Mouse (Mus musculus): Measurements from ENCODE around the gene Dhx33. TPM values are rescaled to one million over a fixed set of nuclear protein-coding genes. Genes with fewer than 3 reads are reported as not detected.

Dhx33 gene
- 10 to 100 TPM; 27.8 to 31.7 TPM for total RNA-seq (2021)
- long read RNA-seq, experiment 1, full-length matches to known transcripts = 11 of 19 reads
- long read RNA-seq, experiment 1, partial matches to known transcripts = 1 of 19 reads
- long read RNA-seq, experiment 1, other reads (novel, unspliced or antisense) = 7 of 19 reads
- long read RNA-seq, experiment 2, full-length matches to known transcripts = 10 of 29 reads
- long read RNA-seq, experiment 2, partial matches to known transcripts = 6 of 29 reads
- long read RNA-seq, experiment 2, other reads (novel, unspliced or antisense) = 13 of 29 reads

GRCm38 (mm10) chr11:71004316-71004773 lies at the start of gene Dhx33:
Gene Dhx33 (minus strand): TSS chr11:71004437.
- peak; percentile 91 for DNase-seq (ENCODE audit: low spot score in 2 of 2)

GRCm38 (mm10) chr11:71052554-71052953 lies 48.3 kb upstream of the Dhx33 start:
- DNase-seq (ENCODE audit: low spot score in 2 of 2) = no peak

GRCm38 (mm10) chr11:71039526-71040298 lies 35.5 kb upstream of the Dhx33 start:
- no peak for DNase-seq (ENCODE audit: low spot score in 2 of 2)

- no peak for DNase-seq (ENCODE audit: low spot score in 2 of 2)
These were observed 29.0 kb upstream of the Dhx33 start, which contains the start of gene 6330403K07Rik for GRCm38 (mm10) chr11:71033163-71033761. Gene 6330403K07Rik (minus strand): TSS chr11:71033513.

GRCm38 (mm10) chr11:71032491-71033162 lies 28.4 kb upstream of the Dhx33 start:
- DNase-seq (ENCODE audit: low spot score in 2 of 2) = no peak

GRCm38 (mm10) chr11:71032070-71032469 lies 27.8 kb upstream of the Dhx33 start:
- DNase-seq (ENCODE audit: low spot score in 2 of 2) = no peak

GRCm38 (mm10) chr11:71029403-71030118 lies 25.3 kb upstream of the Dhx33 start:
- DNase-seq (ENCODE audit: low spot score in 2 of 2) = no peak

- DNase-seq (ENCODE audit: low spot score in 2 of 2) = no peak
These were observed 24.0 kb upstream of the Dhx33 start for GRCm38 (mm10) chr11:71028280-71028679.

- DNase-seq (ENCODE audit: low spot score in 2 of 2) = peak; percentile 90 to 92
These were observed 15.2 kb upstream of the Dhx33 start, which contains the start of the genes Mis12 and Derl2 for GRCm38 (mm10) chr11:71019201-71020068. Gene Mis12 (plus strand): TSS chr11:71019611. Gene Derl2 (minus strand): TSS chr11:71019841.

- DNase-seq (ENCODE audit: low spot score in 2 of 2) = no peak
These were observed 14.4 kb upstream of the Dhx33 start for GRCm38 (mm10) chr11:71018416-71019200.

- DNase-seq (ENCODE audit: low spot score in 2 of 2) = no peak
These were observed 12.8 kb upstream of the Dhx33 start for GRCm38 (mm10) chr11:71017051-71017450.

- no peak for DNase-seq (ENCODE audit: low spot score in 2 of 2)
These were observed 8.5 kb upstream of the Dhx33 start for GRCm38 (mm10) chr11:71012743-71013142.

GRCm38 (mm10) chr11:71008321-71008720 lies 4.1 kb upstream of the Dhx33 start:
- DNase-seq (ENCODE audit: low spot score in 2 of 2) = no peak

GRCm38 (mm10) chr11:71007831-71008230 lies 3.6 kb upstream of the Dhx33 start:
- no peak for DNase-seq (ENCODE audit: low spot score in 2 of 2)

- DNase-seq (ENCODE audit: low spot score in 2 of 2) = no peak
These were observed 2.8 kb upstream of the Dhx33 start for GRCm38 (mm10) chr11:71007026-71007425.

GRCm38 (mm10) chr11:71005046-71005445 lies 809 bp upstream of the Dhx33 start:
- DNase-seq (ENCODE audit: low spot score in 2 of 2) = no peak

- DNase-seq (ENCODE audit: low spot score in 2 of 2) = no peak
These were observed 474 bp downstream of the Dhx33 start for GRCm38 (mm10) chr11:71003611-71004315.

GRCm38 (mm10) chr11:71001167-71001566 lies 3.1 kb downstream of the Dhx33 start:
- DNase-seq (ENCODE audit: low spot score in 2 of 2) = no peak

Data from adrenal gland, adult 18-20 months (tissue).